Mouse (Mus musculus): ENCODE results near the gene Gm15217.

GRCm38 (mm10) chr14:46399925-46400324 lies 20.7 kb downstream of the Gm15217 start:
- TF ChIP-seq CTCF (IDR thresholded peaks at IDR 0.05; ENCODE audit: insufficient read depth, low read length) = no peak
- TF ChIP-seq POLR2A (IDR thresholded peaks at IDR 0.05; ENCODE audit: borderline replicate concordance, extremely low read depth, low read depth, low read length) = no peak

Data from lung, adult 2 months (tissue).